Mouse (Mus musculus) heart, embryonic 13.5 days (tissue): ENCODE results near the gene Mrpl44. TPM values are rescaled to one million over a fixed set of nuclear protein-coding genes. Genes with fewer than 3 reads are reported as not detected.

Source experiments
- ATAC-seq: fragments of 200-750 bp; cut with Nextera tagmentation; 2 replicates; pipeline ENCODE4 v1.8.0; 2017; ENCODE audit warnings: moderate TSS enrichment; ENCODE audit not compliant: insufficient number of reproducible peaks, low FRiP score, low TSS enrichment; ENCODE audit errors: extremely low read depth
- H3K27ac ChIP-seq: fragments of 300-500 bp; sonication (generic); replicated peaks from 2 replicates; pipeline ENCODE4 v1.5.1; 2015; ENCODE audit warnings: moderate library complexity, mild to moderate bottlenecking, inconsistent platforms
- H3K27me3 ChIP-seq: fragments of 300-500 bp; sonication (generic); replicated peaks from 2 replicates; pipeline ENCODE4 v1.6.1; 2015; ENCODE audit warnings: mild to moderate bottlenecking, inconsistent platforms
- H3K36me3 ChIP-seq: fragments of 300-500 bp; sonication (generic); 2 replicates; pipeline ENCODE4 v1.6.1; 2015; ENCODE audit warnings: mild to moderate bottlenecking, inconsistent platforms
- H3K4me1 ChIP-seq: fragments of 300-500 bp; sonication (generic); 2 replicates; pipeline ENCODE4 v1.6.1; 2015; ENCODE audit warnings: inconsistent platforms
- H3K4me2 ChIP-seq: fragments of 300-500 bp; sonication (generic); 2 replicates; pipeline ENCODE4 v1.6.1; 2015; ENCODE audit warnings: inconsistent platforms, mild to moderate bottlenecking, moderate library complexity
- H3K4me3 ChIP-seq: fragments of 300-500 bp; sonication (generic); 2 replicates; pipeline ENCODE4 v1.5.1; 2015; ENCODE audit warnings: moderate library complexity, mild to moderate bottlenecking, inconsistent platforms
- H3K9ac ChIP-seq: fragments of 300-500 bp; sonication (generic); 2 replicates; pipeline ENCODE4 v1.6.1; 2015; ENCODE audit warnings: inconsistent platforms, mild to moderate bottlenecking, moderate library complexity
- H3K9me3 ChIP-seq: fragments of 300-500 bp; sonication (generic); 2 replicates; pipeline ENCODE4 v1.6.1; 2016; ENCODE audit warnings: inconsistent platforms
- WGBS: fragments of 180-500 bp; shearing (Covaris S2); methylation state at CpG from one replicate; pipeline ENCODE4 v1.1.7; 2015; ENCODE audit warnings: mixed read lengths; 5-methylcytosine and 5-hydroxymethylcytosine counted together
- polyA plus RNA-seq: library from polyadenylated mRNA; unstranded; fragments of >200 nt; fragmentation: Nextera tagmentation; extraction: Ambion mirVana; gene quantifications from 2 replicates; pipeline ENCODE4 v1.2.1, GENCODE M21; 2015

The Mrpl44 gene
- polyA plus RNA-seq, 1 experiment from 2014 or later: 43.3 TPM

- no peak for ATAC-seq
- H3K27me3 ChIP-seq: no peaks in the 10 kb centered on the region
- no peak overlapping the region for H3K4me3 ChIP-seq
- no peak overlapping the region for H3K4me2 ChIP-seq
- peaks cover 59% of the 10 kb centered on the region for H3K4me1 ChIP-seq
- 82% methylated on average over 3 of the region's 3 CpGs for WGBS
- H3K9me3 ChIP-seq: no peaks in the 10 kb centered on the region
- no peak overlapping the region for H3K9ac ChIP-seq
- no peaks in the 10 kb centered on the region for H3K36me3 ChIP-seq
- no peak overlapping the region for H3K27ac ChIP-seq
Observed at GRCm38 (mm10) chr1:79753456-79753855, 22.4 kb upstream of the Mrpl44 start.

- H3K36me3 ChIP-seq: no peaks in the 10 kb centered on the region
- WGBS: 80% methylated on average over 3 of the region's 3 CpGs
- H3K4me2 ChIP-seq: no peak overlapping the region
- no peak overlapping the region for H3K27ac ChIP-seq
- peaks cover 56% of the 10 kb centered on the region for H3K4me1 ChIP-seq
- H3K27me3 ChIP-seq: no peaks in the 10 kb centered on the region
- H3K9ac ChIP-seq: no peak overlapping the region
- no peaks in the 10 kb centered on the region for H3K9me3 ChIP-seq
- no peak overlapping the region for H3K4me3 ChIP-seq
- no peak for ATAC-seq
Observed at GRCm38 (mm10) chr1:79754936-79755335, 20.9 kb upstream of the Mrpl44 start.

- Histone ChIP-seq H3K9ac (no peak overlapping the region), H3K4me3 (no peak overlapping the region), H3K27ac (no peak overlapping the region), H3K36me3 (no peaks in the 10 kb centered on the region), H3K4me2 (no peak overlapping the region), H3K27me3 (no peaks in the 10 kb centered on the region), H3K4me1 (peaks cover 59% of the 10 kb centered on the region), H3K9me3 (no peaks in the 10 kb centered on the region)
- ATAC-seq: no peak
- 24% methylated on average over 2 of the region's 2 CpGs for WGBS
Observed at GRCm38 (mm10) chr1:79755376-79755775, 20.4 kb upstream of the Mrpl44 start.

- no peak overlapping the region for H3K4me3 ChIP-seq
- no peak overlapping the region for H3K4me2 ChIP-seq
- H3K36me3 ChIP-seq: no peaks in the 10 kb centered on the region
- H3K4me1 ChIP-seq: peaks cover 62% of the 10 kb centered on the region
- WGBS: 89% methylated on average over 5 of the region's 5 CpGs
- no peak for ATAC-seq
- H3K27ac ChIP-seq: peak overlapping the region; percentile 22; the same call in 1 of the 2 replicates
- H3K27me3 ChIP-seq: no peaks in the 10 kb centered on the region
- no peaks in the 10 kb centered on the region for H3K9me3 ChIP-seq
- no peak overlapping the region for H3K9ac ChIP-seq
Observed at GRCm38 (mm10) chr1:79756417-79756816, 19.4 kb upstream of the Mrpl44 start.

- Histone ChIP-seq H3K9ac (no peak overlapping the region), H3K27me3 (no peaks in the 10 kb centered on the region), H3K4me3 (no peak overlapping the region), H3K36me3 (no peaks in the 10 kb centered on the region), H3K9me3 (no peaks in the 10 kb centered on the region), H3K4me1 (peaks cover 59% of the 10 kb centered on the region), H3K27ac (peak overlapping the region; percentile 22), H3K4me2 (no peak overlapping the region)
- 63% methylated on average over 7 of the region's 7 CpGs for WGBS
- no peak for ATAC-seq
Observed at GRCm38 (mm10) chr1:79757161-79757560, 18.7 kb upstream of the Mrpl44 start.

GRCm38 (mm10) chr1:79757597-79757996 lies 18.2 kb upstream of the Mrpl44 start:
- WGBS: 69% methylated on average over 4 of the region's 4 CpGs
- no peaks in the 10 kb centered on the region for H3K36me3 ChIP-seq

GRCm38 (mm10) chr1:79759006-79759405 lies 16.8 kb upstream of the Mrpl44 start:
- no peak overlapping the region for H3K9ac ChIP-seq
- no peaks in the 10 kb centered on the region for H3K36me3 ChIP-seq
- H3K4me1 ChIP-seq: peaks cover 57% of the 10 kb centered on the region
- no peak overlapping the region for H3K4me3 ChIP-seq
- 68% methylated on average over 2 of the region's 2 CpGs for WGBS
- no peak overlapping the region for H3K4me2 ChIP-seq
- no peak overlapping the region for H3K27ac ChIP-seq
- H3K9me3 ChIP-seq: no peaks in the 10 kb centered on the region
- H3K27me3 ChIP-seq: no peaks in the 10 kb centered on the region
- ATAC-seq: no peak

More at GRCm38 (mm10) chr1:79757597-79757996, 18.2 kb upstream of the Mrpl44 start:
- H3K27ac ChIP-seq: peak overlapping the region; percentile 22
- no peaks in the 10 kb centered on the region for H3K9me3 ChIP-seq
- H3K27me3 ChIP-seq: no peaks in the 10 kb centered on the region
- H3K4me2 ChIP-seq: no peak overlapping the region
- no peak overlapping the region for H3K4me3 ChIP-seq
- no peak for ATAC-seq
- no peak overlapping the region for H3K9ac ChIP-seq
- peaks cover 59% of the 10 kb centered on the region for H3K4me1 ChIP-seq

GRCm38 (mm10) chr1:79759436-79759972 lies 16.3 kb upstream of the Mrpl44 start:
- Histone ChIP-seq H3K9ac (no peak overlapping the region), H3K27ac (no peak overlapping the region), H3K27me3 (no peaks in the 10 kb centered on the region), H3K4me1 (peaks cover 54% of the 10 kb centered on the region), H3K4me3 (no peak overlapping the region; the same call in 1 of the 2 replicates), H3K36me3 (no peaks in the 10 kb centered on the region), H3K4me2 (peak overlapping the region; percentile 92), H3K9me3 (no peaks in the 10 kb centered on the region)
- ATAC-seq: no peak
- WGBS: 77% methylated on average over 5 of the region's 5 CpGs

GRCm38 (mm10) chr1:79760656-79761055 lies 15.2 kb upstream of the Mrpl44 start:
- H3K4me1 ChIP-seq: peaks cover 50% of the 10 kb centered on the region
- H3K9me3 ChIP-seq: no peaks in the 10 kb centered on the region
- peak overlapping the region; percentile 93 for H3K4me3 ChIP-seq
- H3K9ac ChIP-seq: peak overlapping the region; percentile 97
- no peaks in the 10 kb centered on the region for H3K27me3 ChIP-seq
- no peak for ATAC-seq
- WGBS: 9% methylated on average over 11 of the region's 11 CpGs
- no peaks in the 10 kb centered on the region for H3K36me3 ChIP-seq
- H3K27ac ChIP-seq: no peak overlapping the region
- H3K4me2 ChIP-seq: peak overlapping the region; percentile 92

- H3K4me2 ChIP-seq: peak overlapping the region; percentile 92
- no peaks in the 10 kb centered on the region for H3K27me3 ChIP-seq
- no peaks in the 10 kb centered on the region for H3K9me3 ChIP-seq
- peak overlapping the region; percentile 93 for H3K4me3 ChIP-seq
- H3K27ac ChIP-seq: peak overlapping the region; percentile 56; the same call in 1 of the 2 replicates
- H3K4me1 ChIP-seq: peaks cover 50% of the 10 kb centered on the region
- WGBS: under 1% methylated on average over 58 of the region's 65 CpGs
- peak overlapping the region; percentile 97 for H3K9ac ChIP-seq
- ATAC-seq: peak; percentile 87
- H3K36me3 ChIP-seq: no peaks in the 10 kb centered on the region
Observed at GRCm38 (mm10) chr1:79761106-79761916, 14.5 kb upstream of the Mrpl44 start.

- peak overlapping the region; percentile 93 for H3K4me3 ChIP-seq
- WGBS: 2% methylated on average over 6 of the region's 6 CpGs
- peaks cover 45% of the 10 kb centered on the region for H3K4me1 ChIP-seq
- H3K27ac ChIP-seq: 0 out of 2 replicates have a peak overlapping the region, but pooled peaks have one; percentile 15
- no peaks in the 10 kb centered on the region for H3K36me3 ChIP-seq
- H3K27me3 ChIP-seq: no peaks in the 10 kb centered on the region
- H3K9ac ChIP-seq: peak overlapping the region; percentile 97
- H3K9me3 ChIP-seq: no peaks in the 10 kb centered on the region
- no peak for ATAC-seq
- peak overlapping the region; percentile 92 for H3K4me2 ChIP-seq
Observed at GRCm38 (mm10) chr1:79761917-79762271, 13.9 kb upstream of the Mrpl44 start.
